Mouse (Mus musculus) activated CD4-positive, CD25-positive, alpha-beta regulatory T cell (primary cell): Measurements from ENCODE around the gene Klra4. TPM values are rescaled to one million over a fixed set of nuclear protein-coding genes. Genes with fewer than 3 reads are reported as not detected.

ENCODE experiments used
- polyA plus RNA-seq, 2 experiments: library from polyadenylated mRNA; unstranded; fragments of 100-300 nt; shearing (Covaris generic); gene quantifications; one replicate each; pipeline ENCODE4 v1.2.1; 2017

Klra4 gene
- under 1 TPM in 1 of 2 experiments, not detected in 1; 0.23 TPM for polyA plus RNA-seq

DNA sequence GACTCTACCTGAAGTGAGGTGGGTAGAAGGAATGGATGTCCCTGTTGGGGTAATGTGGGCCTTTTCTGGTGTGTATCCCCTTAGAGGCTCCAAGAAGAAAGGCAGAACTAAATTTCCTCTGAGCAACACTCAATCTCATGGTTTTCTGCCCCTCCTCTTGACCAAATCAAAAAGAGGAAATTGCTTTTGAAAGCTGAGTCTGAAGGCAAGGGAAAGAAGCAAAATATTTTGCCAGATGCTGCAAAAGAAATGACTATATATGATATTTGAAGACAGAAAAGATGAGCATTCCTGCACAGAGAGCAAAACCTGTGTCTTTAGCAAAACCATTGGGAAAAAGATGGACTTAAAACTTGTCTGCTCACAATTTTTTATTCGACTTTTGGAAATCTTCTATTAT lies at the start of gene Klra4:
Klra4 (minus strand) TSS at position 101 of the 400 bp plus-strand sequence.

DNA sequence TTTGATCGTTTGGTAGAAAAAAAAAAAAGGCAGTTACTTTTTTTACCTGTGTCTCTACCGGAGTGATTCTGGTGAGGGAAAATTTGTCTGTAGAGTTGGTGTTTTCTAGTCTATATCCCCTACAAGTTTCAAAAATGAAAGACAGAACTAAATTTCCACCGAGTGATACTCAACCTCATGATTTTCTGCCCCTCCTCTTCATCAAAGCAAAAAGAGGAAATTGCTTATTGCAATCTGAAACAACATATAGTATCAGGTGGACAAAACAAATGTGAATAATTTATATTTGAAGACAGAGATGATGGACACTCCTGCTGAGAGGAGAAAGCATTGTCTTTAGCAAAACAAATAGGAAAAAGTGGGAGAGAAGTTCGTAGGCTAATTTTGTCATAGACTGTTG lies 40.2 kb downstream of the Klra4 start, which contains the start of gene Klra6:
Klra6 (minus strand) TSS at position 101 of the 400 bp plus-strand sequence.

Other genes starting within 250 kb of the Klra4 start
- gene Gm17631, start 204.6 kb downstream of the Klra4 start, polyA plus RNA-seq: not detected
- under 1 TPM in 1 of 2 experiments, not detected in 1; 0.31 TPM for gene Klra17, start 190.6 kb downstream of the Klra4 start, polyA plus RNA-seq
- not detected for gene Klra5, start 149.6 kb downstream of the Klra4 start, polyA plus RNA-seq
- not detected for gene Klra6, start 40.3 kb downstream of the Klra4 start, polyA plus RNA-seq
- gene Klra8, start 62.6 kb upstream of the Klra4 start, polyA plus RNA-seq: under 1 TPM in 1 of 2 experiments, not detected in 1; 0.15 TPM
- gene Klra9, start 125.8 kb upstream of the Klra4 start, polyA plus RNA-seq: not detected
- gene Klra7, start 166.1 kb upstream of the Klra4 start, polyA plus RNA-seq: under 1 TPM in 1 of 2 experiments, not detected in 1; 0.43 TPM
- gene Klra10, start 214.7 kb upstream of the Klra4 start, polyA plus RNA-seq: not detected